Mouse (Mus musculus): ENCODE data around the gene Sptbn1. TPM values are rescaled to one million over a fixed set of nuclear protein-coding genes. Genes with fewer than 3 reads are reported as not detected.

The Sptbn1 gene
- polyA plus RNA-seq, 1 experiment from 2014 or later, result 215 TPM

GRCm38 (mm10) chr11:30171184-30171583, 96.8 kb downstream of the Sptbn1 start:
- peaks cover 22% of the 10 kb centered on the region for H3K36me3 ChIP-seq (ENCODE audit: control insufficient read depth, insufficient read depth, low read length)
- H3K9ac ChIP-seq (ENCODE audit: low read length), result no peak overlapping the region
- no peak overlapping the region for H3K4me2 ChIP-seq (ENCODE audit: low read length)
- H3K4me1 ChIP-seq (ENCODE audit: control insufficient read depth in 2 of 2, insufficient read depth in 2 of 2, low read length in 2 of 2), result peaks cover 9 to 31% of the 10 kb centered on the region in 2 experiments
- ATAC-seq (ENCODE audit: insufficient number of reproducible peaks, insufficient read depth, low FRiP score, low read depth), result no peak
- no peak overlapping the region for H3K4me3 ChIP-seq (ENCODE audit: control insufficient read depth in 1 of 2, insufficient read depth in 1 of 2, low read depth in 1 of 2, low read length in 2 of 2)
- no peaks in the 10 kb centered on the region for H3K9me3 ChIP-seq (ENCODE audit: control insufficient read depth, low read length)
- H3K27me3 ChIP-seq (ENCODE audit: control insufficient read depth, insufficient read depth, low read length), result no peaks in the 10 kb centered on the region
- no peak overlapping the region for H3K27ac ChIP-seq (replicated peaks in 1 of 2; ENCODE audit: control insufficient read depth in 1 of 2, insufficient read depth in 1 of 2, low read depth in 2 of 2, low read length in 2 of 2)
- 86% methylated on average over 5 of the region's 5 CpGs for WGBS

GRCm38 (mm10) chr11:30166551-30166922, 101.4 kb downstream of the Sptbn1 start:
- no peak for ATAC-seq (ENCODE audit: insufficient number of reproducible peaks, insufficient read depth, low FRiP score, low read depth)
- Histone ChIP-seq H3K4me1 (ENCODE audit: control insufficient read depth in 2 of 2, insufficient read depth in 2 of 2, low read length in 2 of 2) (peaks cover 29 to 71% of the 10 kb centered on the region in 2 experiments), H3K9me3 (ENCODE audit: control insufficient read depth, low read length) (no peaks in the 10 kb centered on the region), H3K27me3 (ENCODE audit: control insufficient read depth, insufficient read depth, low read length) (no peaks in the 10 kb centered on the region), H3K36me3 (ENCODE audit: control insufficient read depth, insufficient read depth, low read length) (peaks cover 11% of the 10 kb centered on the region), H3K4me2 (ENCODE audit: low read length) (peak overlapping the region; percentile 44), H3K27ac (replicated peaks in 1 of 2; ENCODE audit: control insufficient read depth in 1 of 2, insufficient read depth in 1 of 2, low read depth in 2 of 2, low read length in 2 of 2) (peak overlapping the region; percentile 61 to 87), H3K9ac (ENCODE audit: low read length) (peak overlapping the region; percentile 44), H3K4me3 (ENCODE audit: control insufficient read depth in 1 of 2, insufficient read depth in 1 of 2, low read depth in 1 of 2, low read length in 2 of 2) (no peak overlapping the region)
- 41% methylated on average over 4 of the region's 4 CpGs for WGBS

- H3K27ac ChIP-seq (replicated peaks in 1 of 2; ENCODE audit: control insufficient read depth in 1 of 2, insufficient read depth in 1 of 2, low read depth in 2 of 2, low read length in 2 of 2), result peak overlapping the region; percentile 61 to 87
- H3K27me3 ChIP-seq (ENCODE audit: control insufficient read depth, insufficient read depth, low read length), result no peaks in the 10 kb centered on the region
- peaks cover 7% of the 10 kb centered on the region; the same call in 1 of the 2 replicates for H3K36me3 ChIP-seq (ENCODE audit: control insufficient read depth, insufficient read depth, low read length)
- H3K9ac ChIP-seq (ENCODE audit: low read length), result peak overlapping the region; percentile 3; the same call in 1 of the 2 replicates
- WGBS, result 27% methylated on average over 5 of the region's 5 CpGs
- no peaks in the 10 kb centered on the region for H3K9me3 ChIP-seq (ENCODE audit: control insufficient read depth, low read length)
- ATAC-seq (ENCODE audit: insufficient number of reproducible peaks, insufficient read depth, low FRiP score, low read depth), result peak; percentile 59; the same call in 1 of the 2 replicates
- peaks cover 33 to 76% of the 10 kb centered on the region in 2 experiments for H3K4me1 ChIP-seq (ENCODE audit: control insufficient read depth in 2 of 2, insufficient read depth in 2 of 2, low read length in 2 of 2)
- peak overlapping the region; percentile 44 for H3K4me2 ChIP-seq (ENCODE audit: low read length)
- H3K4me3 ChIP-seq (ENCODE audit: control insufficient read depth in 1 of 2, insufficient read depth in 1 of 2, low read depth in 1 of 2, low read length in 2 of 2), result no peak overlapping the region
Observed at GRCm38 (mm10) chr11:30165861-30166550, 102.0 kb downstream of the Sptbn1 start.

GRCm38 (mm10) chr11:30164515-30165214, 103.3 kb downstream of the Sptbn1 start:
- Histone ChIP-seq H3K27me3 (ENCODE audit: control insufficient read depth, insufficient read depth, low read length) (no peaks in the 10 kb centered on the region), H3K36me3 (ENCODE audit: control insufficient read depth, insufficient read depth, low read length) (peaks cover 11% of the 10 kb centered on the region), H3K4me1 (ENCODE audit: control insufficient read depth in 2 of 2, insufficient read depth in 2 of 2, low read length in 2 of 2) (peaks cover 37 to 90% of the 10 kb centered on the region in 2 experiments), H3K4me3 (ENCODE audit: control insufficient read depth in 1 of 2, insufficient read depth in 1 of 2, low read depth in 1 of 2, low read length in 2 of 2) (no peak overlapping the region), H3K4me2 (ENCODE audit: low read length) (no peak overlapping the region), H3K9ac (ENCODE audit: low read length) (no peak overlapping the region), H3K27ac (replicated peaks in 1 of 2; ENCODE audit: control insufficient read depth in 1 of 2, insufficient read depth in 1 of 2, low read depth in 2 of 2, low read length in 2 of 2) (peak overlapping the region; percentile 27 to 68; a peak in 2 of 4 replicates), H3K9me3 (ENCODE audit: control insufficient read depth, low read length) (no peaks in the 10 kb centered on the region)
- no peak for ATAC-seq (ENCODE audit: insufficient number of reproducible peaks, insufficient read depth, low FRiP score, low read depth)
- WGBS, result 49% methylated on average over 5 of the region's 5 CpGs

GRCm38 (mm10) chr11:30163870-30164269, 104.1 kb downstream of the Sptbn1 start:
- Histone ChIP-seq H3K4me2 (ENCODE audit: low read length) (no peak overlapping the region), H3K27me3 (ENCODE audit: control insufficient read depth, insufficient read depth, low read length) (no peaks in the 10 kb centered on the region), H3K36me3 (ENCODE audit: control insufficient read depth, insufficient read depth, low read length) (peaks cover 19% of the 10 kb centered on the region), H3K4me3 (ENCODE audit: control insufficient read depth in 1 of 2, insufficient read depth in 1 of 2, low read depth in 1 of 2, low read length in 2 of 2) (no peak overlapping the region), H3K27ac (replicated peaks in 1 of 2; ENCODE audit: control insufficient read depth in 1 of 2, insufficient read depth in 1 of 2, low read depth in 2 of 2, low read length in 2 of 2) (peak overlapping the region in 1 of 2 experiments; percentile 68; a peak in 1 of 4 replicates), H3K9me3 (ENCODE audit: control insufficient read depth, low read length) (no peaks in the 10 kb centered on the region), H3K9ac (ENCODE audit: low read length) (no peak overlapping the region), H3K4me1 (ENCODE audit: control insufficient read depth in 2 of 2, insufficient read depth in 2 of 2, low read length in 2 of 2) (peaks cover 43 to 95% of the 10 kb centered on the region in 2 experiments)
- no peak for ATAC-seq (ENCODE audit: insufficient number of reproducible peaks, insufficient read depth, low FRiP score, low read depth)
- 74% methylated on average over 1 of the region's 1 CpGs for WGBS

GRCm38 (mm10) chr11:30163081-30163480, 104.9 kb downstream of the Sptbn1 start:
- ATAC-seq (ENCODE audit: insufficient number of reproducible peaks, insufficient read depth, low FRiP score, low read depth), result no peak
- Histone ChIP-seq H3K9me3 (ENCODE audit: control insufficient read depth, low read length) (no peaks in the 10 kb centered on the region), H3K4me1 (ENCODE audit: control insufficient read depth in 2 of 2, insufficient read depth in 2 of 2, low read length in 2 of 2) (peaks cover 49 to 96% of the 10 kb centered on the region in 2 experiments), H3K27me3 (ENCODE audit: control insufficient read depth, insufficient read depth, low read length) (no peaks in the 10 kb centered on the region), H3K27ac (replicated peaks in 1 of 2; ENCODE audit: control insufficient read depth in 1 of 2, insufficient read depth in 1 of 2, low read depth in 2 of 2, low read length in 2 of 2) (peak overlapping the region; percentile 46 to 89; a peak in 3 of 4 replicates), H3K36me3 (ENCODE audit: control insufficient read depth, insufficient read depth, low read length) (peaks cover 27% of the 10 kb centered on the region), H3K9ac (ENCODE audit: low read length) (no peak overlapping the region), H3K4me2 (ENCODE audit: low read length) (no peak overlapping the region), H3K4me3 (ENCODE audit: control insufficient read depth in 1 of 2, insufficient read depth in 1 of 2, low read depth in 1 of 2, low read length in 2 of 2) (no peak overlapping the region)
- WGBS, result 44% methylated on average over 4 of the region's 4 CpGs

GRCm38 (mm10) chr11:30161744-30162143, 106.2 kb downstream of the Sptbn1 start:
- Histone ChIP-seq H3K36me3 (ENCODE audit: control insufficient read depth, insufficient read depth, low read length) (peaks cover 35% of the 10 kb centered on the region), H3K9me3 (ENCODE audit: control insufficient read depth, low read length) (no peaks in the 10 kb centered on the region), H3K9ac (ENCODE audit: low read length) (peak overlapping the region; percentile 55; the same call in 1 of the 2 replicates), H3K27ac (replicated peaks in 1 of 2; ENCODE audit: control insufficient read depth in 1 of 2, insufficient read depth in 1 of 2, low read depth in 2 of 2, low read length in 2 of 2) (peak overlapping the region; percentile 89 to 91), H3K27me3 (ENCODE audit: control insufficient read depth, insufficient read depth, low read length) (no peaks in the 10 kb centered on the region), H3K4me1 (ENCODE audit: control insufficient read depth in 2 of 2, insufficient read depth in 2 of 2, low read length in 2 of 2) (peaks cover 45 to 96% of the 10 kb centered on the region in 2 experiments), H3K4me3 (ENCODE audit: control insufficient read depth in 1 of 2, insufficient read depth in 1 of 2, low read depth in 1 of 2, low read length in 2 of 2) (no peak overlapping the region), H3K4me2 (ENCODE audit: low read length) (peak overlapping the region; percentile 24; the same call in 1 of the 2 replicates)
- WGBS, result 31% methylated on average over 1 of the region's 1 CpGs
- no peak for ATAC-seq (ENCODE audit: insufficient number of reproducible peaks, insufficient read depth, low FRiP score, low read depth)
